Mouse (Mus musculus) liver, embryonic 16.5 days (tissue): ENCODE measurements around the gene Mmp10. TPM values are rescaled to one million over a fixed set of nuclear protein-coding genes. Genes with fewer than 3 reads are reported as not detected.

Experiments
- ATAC-seq: fragments of 200-750 bp; cut with Nextera tagmentation; 2 replicates; pipeline ENCODE4 v1.8.0; 2017; ENCODE audit warnings: low read depth, mild to moderate bottlenecking, moderate number of reproducible peaks, moderate library complexity
- H3K27ac ChIP-seq: fragments of 300-500 bp; sonication (generic); 2 replicates; pipeline ENCODE4 v1.5.1; 2014; ENCODE audit warnings: mild to moderate bottlenecking, low read length
- H3K27me3 ChIP-seq: fragments of 300-500 bp; sonication (generic); 2 replicates; pipeline ENCODE4 v1.6.1; 2014; ENCODE audit warnings: low read depth, low read length, mixed read lengths; ENCODE audit not compliant: control insufficient read depth, insufficient read depth
- H3K36me3 ChIP-seq: fragments of 300-500 bp; sonication (generic); 2 replicates; pipeline ENCODE4 v1.6.1; 2014; ENCODE audit warnings: mild to moderate bottlenecking; ENCODE audit not compliant: control insufficient read depth, insufficient read depth
- H3K4me1 ChIP-seq: fragments of 300-500 bp; sonication (generic); 2 replicates; pipeline ENCODE4 v1.6.1; 2014; ENCODE audit warnings: low read depth, low read length, mixed read lengths; ENCODE audit not compliant: control insufficient read depth
- H3K4me2 ChIP-seq: fragments of 300-500 bp; sonication (generic); 2 replicates; pipeline ENCODE4 v1.6.1; 2014; ENCODE audit warnings: low read depth, low read length, mixed read lengths
- H3K4me3 ChIP-seq: fragments of 300-500 bp; sonication (generic); 2 replicates; pipeline ENCODE4 v1.5.1; 2014; ENCODE audit warnings: low read depth, mild to moderate bottlenecking, low read length
- H3K9ac ChIP-seq: fragments of 300-500 bp; sonication (generic); 2 replicates; pipeline ENCODE4 v1.6.1; 2014; ENCODE audit warnings: low read depth, low read length
- H3K9me3 ChIP-seq: fragments of 300-500 bp; sonication (generic); replicated peaks from 2 replicates; pipeline ENCODE4 v1.6.1; 2016; ENCODE audit warnings: low read length; ENCODE audit not compliant: control insufficient read depth
- WGBS: fragments of 180-500 bp; shearing (Covaris S2); extraction: QIAGEN DNeasy Blood & Tissue Kit; methylation state at CpG from one replicate; pipeline ENCODE4 v1.1.7; 2014; ENCODE audit not compliant: insufficient replicate concordance; 5-methylcytosine and 5-hydroxymethylcytosine counted together
- polyA plus RNA-seq: library from polyadenylated mRNA; unstranded; fragments of >200 nt; fragmentation: Nextera tagmentation; extraction: Ambion mirVana; gene quantifications from 2 replicates; pipeline ENCODE4 v1.2.1, GENCODE M21; 2015

Gene Mmp10
- polyA plus RNA-seq, 1 experiment from 2014 or later: not detected

DNA sequence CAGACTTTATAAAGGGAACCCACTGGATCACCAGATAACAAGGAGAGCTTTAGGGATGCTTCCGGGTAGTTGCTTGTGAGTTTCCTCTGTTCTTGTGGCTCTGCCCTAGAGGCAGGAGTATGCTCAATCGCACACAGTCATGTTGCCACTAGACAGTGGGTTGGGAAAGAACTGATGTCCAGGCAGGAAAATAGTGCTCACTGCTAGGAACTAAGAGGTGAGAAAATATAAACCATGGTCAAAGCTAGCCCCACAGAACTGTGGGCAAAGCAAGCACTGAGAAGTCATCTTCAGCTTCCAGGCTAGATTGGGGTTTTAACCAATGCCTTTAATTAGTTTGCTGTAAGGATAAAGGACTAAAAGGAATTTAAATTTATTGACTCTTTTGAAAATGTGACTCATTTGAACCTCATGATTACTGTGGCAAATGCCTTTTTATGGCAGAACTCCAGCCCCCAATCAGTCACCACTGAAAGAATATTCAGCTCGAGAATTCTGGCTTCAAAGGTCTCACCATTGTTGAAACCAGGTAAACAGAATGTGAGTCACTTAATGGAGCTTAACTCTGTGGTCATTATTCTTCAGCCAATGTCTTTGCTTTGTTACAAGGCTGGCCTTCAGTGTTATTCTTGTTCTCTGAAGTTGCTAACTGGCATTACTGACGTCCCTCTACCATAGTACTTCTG is 24.2 kb downstream of the Mmp10 start:
- H3K27me3 ChIP-seq: no peaks in the 10 kb centered on the region
- no peak overlapping the region for H3K9ac ChIP-seq
- ATAC-seq: no peak
- no peaks in the 10 kb centered on the region for H3K4me1 ChIP-seq
- H3K27ac ChIP-seq: no peak overlapping the region
- WGBS: 45% methylated on average over 4 of the region's 4 CpGs
- H3K9me3 ChIP-seq: no peaks in the 10 kb centered on the region
- H3K36me3 ChIP-seq: no peaks in the 10 kb centered on the region
- H3K4me3 ChIP-seq: no peak overlapping the region
- no peak overlapping the region for H3K4me2 ChIP-seq

DNA sequence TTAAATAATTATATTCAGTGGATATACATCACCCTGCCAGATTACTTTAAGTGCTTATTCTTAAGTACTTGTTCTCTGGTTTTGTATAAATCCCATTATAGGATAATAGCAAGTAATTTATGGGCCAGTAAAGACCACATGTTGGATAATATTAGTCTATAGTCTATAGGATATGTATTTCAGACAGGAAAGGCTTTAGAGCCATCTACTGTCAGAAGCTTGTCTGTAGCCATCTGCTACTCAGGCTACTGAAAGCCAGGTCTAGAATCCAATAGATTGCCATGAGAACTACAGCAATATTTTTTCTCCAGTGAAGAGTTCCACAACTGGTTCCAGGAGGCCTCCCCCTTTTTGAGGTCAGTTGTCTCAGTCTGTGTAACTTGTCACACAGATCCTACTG is 40.6 kb downstream of the Mmp10 start:
- Histone ChIP-seq H3K4me2 (no peak overlapping the region), H3K27ac (no peak overlapping the region), H3K9ac (no peak overlapping the region), H3K4me3 (no peak overlapping the region), H3K9me3 (no peaks in the 10 kb centered on the region), H3K27me3 (no peaks in the 10 kb centered on the region), H3K4me1 (no peaks in the 10 kb centered on the region), H3K36me3 (no peaks in the 10 kb centered on the region)
- ATAC-seq: no peak

DNA sequence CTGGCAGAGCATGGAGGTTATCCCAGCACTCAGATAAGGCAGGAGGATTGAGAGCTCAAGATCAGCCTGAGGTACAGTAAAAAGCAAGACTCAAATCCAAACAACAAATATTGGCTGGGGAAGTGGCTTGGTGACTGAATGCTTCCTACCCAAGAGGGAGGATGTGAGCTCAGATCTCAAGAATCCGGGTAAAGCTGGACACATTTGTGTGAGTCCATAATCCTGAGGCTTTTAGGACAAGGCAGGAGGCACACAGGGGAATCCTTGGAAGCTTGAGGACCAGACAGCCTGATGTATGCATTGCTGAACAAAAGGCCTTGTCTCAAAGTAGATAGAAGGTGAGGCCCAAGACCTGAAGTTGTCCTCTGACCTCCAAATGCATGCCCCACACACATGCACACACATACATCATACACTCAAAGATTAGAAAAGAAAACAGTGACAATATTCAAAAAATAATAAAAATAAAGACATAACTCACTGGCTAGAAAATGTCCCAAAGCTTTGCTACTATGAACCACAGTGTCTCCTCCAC is 42.8 kb downstream of the Mmp10 start:
- Histone ChIP-seq H3K9ac (no peak overlapping the region), H3K9me3 (no peaks in the 10 kb centered on the region), H3K36me3 (no peaks in the 10 kb centered on the region), H3K4me3 (no peak overlapping the region), H3K27ac (no peak overlapping the region), H3K4me2 (no peak overlapping the region), H3K4me1 (no peaks in the 10 kb centered on the region), H3K27me3 (no peaks in the 10 kb centered on the region)
- WGBS: 27% methylated on average over 1 of the region's 1 CpGs
- no peak for ATAC-seq

- H3K27ac ChIP-seq: no peak overlapping the region
Measured at GRCm38 (mm10) chr9:7545471-7545870, 43.3 kb downstream of the Mmp10 start.

DNA sequence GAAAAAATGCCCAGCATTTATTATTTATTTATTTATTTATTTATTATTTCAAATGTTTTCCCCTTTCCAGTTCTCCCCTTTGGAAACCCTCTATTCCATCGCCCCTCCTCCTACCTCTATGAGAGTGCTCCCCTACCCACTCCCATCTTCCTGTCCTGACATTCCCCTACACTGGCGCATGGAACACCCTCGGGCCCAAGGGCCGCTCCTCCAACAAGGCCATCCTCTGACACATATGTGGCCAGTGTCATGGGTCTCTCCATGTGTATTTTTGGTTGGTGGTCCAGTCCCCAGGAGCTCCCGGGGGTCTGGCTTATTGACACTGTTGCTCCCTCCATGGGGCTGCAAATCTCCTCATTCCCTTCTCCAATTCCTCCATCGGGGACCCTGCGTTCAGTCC is 43.8 kb downstream of the Mmp10 start:
- H3K9me3 ChIP-seq: no peaks in the 10 kb centered on the region
- H3K27me3 ChIP-seq: no peaks in the 10 kb centered on the region
- H3K36me3 ChIP-seq: no peaks in the 10 kb centered on the region
- WGBS: 72% methylated on average over 7 of the region's 7 CpGs
- H3K4me2 ChIP-seq: no peak overlapping the region
- H3K27ac ChIP-seq: no peak overlapping the region
- no peaks in the 10 kb centered on the region for H3K4me1 ChIP-seq
- H3K9ac ChIP-seq: no peak overlapping the region
- no peak overlapping the region for H3K4me3 ChIP-seq
- ATAC-seq: no peak

More at GRCm38 (mm10) chr9:7545471-7545870, 43.3 kb downstream of the Mmp10 start:
- no peak overlapping the region for H3K4me2 ChIP-seq
- ATAC-seq: no peak
- H3K9me3 ChIP-seq: no peaks in the 10 kb centered on the region
- H3K27me3 ChIP-seq: no peaks in the 10 kb centered on the region
- H3K36me3 ChIP-seq: no peaks in the 10 kb centered on the region
- no peak overlapping the region for H3K9ac ChIP-seq
- H3K4me1 ChIP-seq: no peaks in the 10 kb centered on the region
- 29% methylated on average over 1 of the region's 1 CpGs for WGBS
- H3K4me3 ChIP-seq: no peak overlapping the region

- H3K36me3 ChIP-seq: no peaks in the 10 kb centered on the region
- H3K9ac ChIP-seq: no peak overlapping the region
- no peaks in the 10 kb centered on the region for H3K9me3 ChIP-seq
- no peaks in the 10 kb centered on the region for H3K4me1 ChIP-seq
- no peak overlapping the region for H3K4me3 ChIP-seq
- ATAC-seq: no peak
- H3K27ac ChIP-seq: no peak overlapping the region
- H3K4me2 ChIP-seq: no peak overlapping the region
- H3K27me3 ChIP-seq: no peaks in the 10 kb centered on the region
Measured at GRCm38 (mm10) chr9:7551943-7552342, 49.8 kb downstream of the Mmp10 start.

DNA sequence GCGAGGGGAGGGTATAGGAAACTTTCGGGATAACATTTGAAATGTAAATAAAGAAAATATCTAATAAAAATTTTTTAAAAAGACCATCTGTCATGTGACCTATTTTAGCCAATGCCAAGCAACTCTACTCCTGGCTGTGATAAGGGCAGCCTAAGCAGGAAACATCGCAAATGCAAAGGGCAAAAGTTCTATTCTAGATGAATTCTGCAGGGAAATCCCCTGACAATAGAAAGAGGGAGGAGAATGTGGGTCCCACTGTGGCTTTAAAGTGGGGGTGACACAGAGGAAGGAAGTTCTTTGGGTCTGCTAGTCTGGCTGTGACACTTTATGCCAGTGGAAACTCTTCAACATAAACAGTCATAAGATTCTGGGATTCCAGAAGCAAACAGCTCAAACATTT is 51.4 kb downstream of the Mmp10 start:
- H3K27ac ChIP-seq: no peak overlapping the region
- H3K4me1 ChIP-seq: no peaks in the 10 kb centered on the region
- H3K27me3 ChIP-seq: no peaks in the 10 kb centered on the region
- no peak overlapping the region for H3K4me2 ChIP-seq
- H3K36me3 ChIP-seq: no peaks in the 10 kb centered on the region
- no peak overlapping the region for H3K9ac ChIP-seq
- H3K9me3 ChIP-seq: no peaks in the 10 kb centered on the region
- no peak overlapping the region for H3K4me3 ChIP-seq
- whole genome bisulfite sequencing: 43% methylated on average over 3 of the region's 3 CpGs
- ATAC-seq: no peak

GRCm38 (mm10) chr9:7554382-7554781 is 52.2 kb downstream of the Mmp10 start:
- Histone ChIP-seq H3K36me3 (no peaks in the 10 kb centered on the region), H3K9ac (no peak overlapping the region), H3K4me2 (no peak overlapping the region), H3K4me1 (no peaks in the 10 kb centered on the region), H3K4me3 (no peak overlapping the region), H3K27me3 (no peaks in the 10 kb centered on the region), H3K27ac (no peak overlapping the region), H3K9me3 (no peaks in the 10 kb centered on the region)
- no peak for ATAC-seq
- WGBS: 23% methylated on average over 3 of the region's 3 CpGs

DNA sequence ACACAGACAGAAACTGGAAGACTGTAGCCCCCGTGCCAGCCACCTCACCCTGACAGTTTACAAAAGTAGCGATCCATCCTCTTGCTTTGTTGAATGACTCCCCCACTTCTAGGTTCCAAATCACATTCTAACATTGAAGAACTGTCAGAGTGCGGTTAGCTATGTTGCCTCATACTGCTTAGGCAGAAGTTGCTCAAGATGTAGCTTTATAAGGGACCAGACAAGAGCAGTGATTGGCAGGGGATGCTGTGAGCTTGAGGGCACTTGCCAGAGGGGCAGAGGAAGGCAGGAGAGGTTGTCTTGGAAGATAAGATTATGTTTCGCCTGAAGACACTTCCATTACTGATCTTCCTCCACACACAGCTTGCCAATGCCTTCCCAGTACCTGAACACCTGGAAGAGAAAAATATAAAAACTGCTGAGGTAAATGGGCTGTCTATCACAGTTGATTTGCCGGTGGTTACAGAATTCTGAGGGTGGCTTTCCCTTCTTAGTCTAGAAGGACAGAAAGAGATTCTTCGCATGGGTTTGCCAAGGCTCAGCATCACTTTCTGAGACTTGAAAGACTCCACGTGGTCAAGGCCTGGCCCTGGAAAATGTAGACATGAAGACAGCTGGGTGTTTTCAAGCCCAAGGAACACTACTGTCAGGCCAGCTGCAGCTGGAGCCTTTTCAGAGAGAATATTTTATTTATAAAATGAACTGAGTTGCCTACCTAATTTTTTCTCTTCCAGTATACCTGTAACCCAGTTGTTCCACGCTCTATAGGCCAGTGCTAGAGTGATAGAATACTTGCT is 56.3 kb downstream of the Mmp10 start, which contains the start of gene Mmp8:
Mmp8 (plus strand) TSS at position 236 of the 797 bp plus-strand sequence.
- H3K9ac ChIP-seq: no peak within 1 kb of the TSS
- 52% methylated on average over 8 of the region's 8 CpGs for WGBS

More for the DNA sequence above, 56.3 kb downstream of the Mmp10 start, which contains the start of gene Mmp8:
- Histone ChIP-seq H3K36me3 (no peaks in the 10 kb centered on the region), H3K4me2 (no peak within 1 kb of the TSS), H3K9me3 (no peaks in the 10 kb centered on the region), H3K27me3 (no peaks in the 10 kb centered on the region), H3K4me1 (no peaks in the 10 kb centered on the region), H3K4me3 (no peak within 1 kb of the TSS), H3K27ac (no peak within 1 kb of the TSS)
- 0 out of 2 replicates have a peak, but pooled peaks have one; percentile 37 for ATAC-seq
